Mouse (Mus musculus) c-Kit-positive CD71-negative TER-119-negative erythroid progenitor cells, embryonic 14.5 days (primary cell): ENCODE results near the gene Fgf4.
A peak's percentile ranks its signal among the peaks of the same experiment; 100 is the strongest.
"Not testable (repeated sequence)": the region's sequence is repeated elsewhere in the genome, so short reads cannot be mapped to it uniquely, and the experiment has no call there.

Experiments used
- DNase-seq: peaks from one replicate; pipeline ENCODE4 v3.0.0-alpha.2; 2013; ENCODE audit warnings: low read depth

Gene Fgf4

GRCm38 (mm10) chr7:144867161-144867560 is 20.0 kb downstream of the Fgf4 start:
- no peak for DNase-seq

GRCm38 (mm10) chr7:144867602-144868001 is 20.4 kb downstream of the Fgf4 start:
- no peak for DNase-seq

DNA sequence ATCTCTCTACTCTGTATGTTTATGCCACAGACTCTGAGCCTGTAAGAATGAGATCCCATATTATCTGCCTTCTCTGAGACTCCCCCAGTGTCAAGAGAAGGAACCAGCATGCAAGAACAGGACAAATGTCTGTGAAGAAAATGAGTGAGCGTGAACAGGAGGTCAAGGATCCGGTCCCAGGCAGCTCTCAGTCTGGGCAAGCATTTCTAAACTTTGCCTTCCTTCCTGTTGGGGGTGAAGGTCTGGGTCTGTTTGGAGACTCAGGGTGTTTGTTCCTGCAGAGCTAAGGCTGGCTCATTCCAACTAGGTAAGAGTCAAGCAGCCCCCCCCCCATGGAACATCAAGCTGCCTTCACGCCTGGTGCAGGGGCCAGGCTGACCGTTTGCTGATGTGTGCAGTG is 25.3 kb downstream of the Fgf4 start:
- DNase-seq = no peak

DNA sequence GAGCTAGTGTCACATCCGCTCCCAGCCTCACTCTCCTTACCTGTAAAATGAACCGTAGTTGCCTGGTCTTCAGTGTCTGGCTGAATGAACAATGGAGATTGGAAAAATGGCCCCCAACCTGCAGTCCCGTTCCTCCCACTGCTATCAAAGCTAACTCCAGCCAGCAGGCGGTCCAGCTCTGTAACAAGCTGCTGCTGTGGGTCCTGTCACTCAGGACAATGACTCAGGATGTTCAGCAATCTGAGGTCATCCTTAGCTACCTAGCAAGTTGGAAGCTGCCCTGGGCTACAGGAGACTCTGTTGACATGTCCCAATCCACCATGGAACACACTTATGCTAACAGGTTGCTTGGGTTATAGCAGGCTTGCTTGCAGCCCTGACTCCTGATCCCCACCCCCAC is 26.0 kb downstream of the Fgf4 start:
- DNase-seq = no peak

DNA sequence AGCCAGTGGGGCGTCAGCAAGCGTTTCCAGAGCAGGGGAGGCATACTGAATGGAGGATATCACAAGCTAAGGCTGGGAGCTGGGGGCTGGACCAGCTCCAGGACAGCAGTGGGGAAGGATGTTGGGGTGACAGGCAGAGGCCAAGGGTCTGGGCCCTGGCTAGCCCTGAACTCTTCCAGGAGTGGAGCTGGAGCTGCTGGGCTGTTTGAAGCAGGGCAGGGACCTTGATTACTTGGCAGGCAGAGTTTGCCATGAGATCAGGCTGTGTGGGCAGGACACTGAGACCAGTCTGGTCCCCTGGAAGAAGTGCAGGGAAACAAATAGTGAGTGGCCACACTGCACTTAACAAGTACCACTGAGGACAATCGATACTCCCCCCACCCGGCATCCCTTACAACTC is 27.1 kb downstream of the Fgf4 start:
- no peak for DNase-seq

DNA sequence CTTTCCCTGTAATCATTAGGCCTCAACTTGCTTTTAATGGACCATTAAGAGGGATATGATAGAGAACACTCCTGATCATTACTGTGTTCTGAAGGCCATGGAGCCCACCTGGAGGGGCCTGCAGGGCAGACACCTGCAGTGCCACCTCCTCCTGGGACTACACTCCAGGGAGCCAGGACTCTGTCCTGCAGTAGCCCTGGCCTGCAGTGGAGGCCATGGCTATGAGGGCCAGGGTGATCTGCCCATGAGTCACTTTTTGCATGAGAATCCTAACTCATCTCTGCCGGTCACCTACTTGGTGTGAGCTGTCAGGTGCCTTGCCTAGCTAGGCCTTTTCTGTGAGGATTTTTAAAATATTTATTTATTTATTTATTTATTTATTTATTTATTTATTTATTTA is 31.2 kb downstream of the Fgf4 start:
- no peak for DNase-seq

GRCm38 (mm10) chr7:144883106-144883505 is 35.9 kb downstream of the Fgf4 start:
- no peak for DNase-seq

- no peak for DNase-seq
Observed at GRCm38 (mm10) chr7:144887672-144888071, 40.5 kb downstream of the Fgf4 start.

- no peak for DNase-seq
Observed at GRCm38 (mm10) chr7:144888564-144889299, 41.6 kb downstream of the Fgf4 start.

DNA sequence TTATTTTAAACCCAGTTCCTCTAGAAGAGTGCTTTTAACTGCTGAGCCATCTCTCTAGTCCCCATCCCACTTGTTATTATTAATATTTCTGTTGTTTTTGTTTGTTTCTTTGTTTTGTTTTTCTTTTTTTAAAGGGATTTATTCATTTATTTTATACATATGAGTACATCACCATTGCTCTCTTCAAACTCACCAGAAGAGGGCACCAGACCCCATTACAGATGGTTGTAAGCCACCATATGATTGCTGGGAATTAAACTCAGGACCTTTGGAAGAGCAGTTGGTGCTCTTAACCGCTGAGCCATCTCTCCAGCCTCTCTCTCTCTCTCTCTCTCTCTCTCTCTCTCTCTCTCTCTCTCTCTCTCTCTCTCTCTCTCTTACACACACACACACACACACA is 43.5 kb downstream of the Fgf4 start:
- DNase-seq = not testable (repeated sequence)

GRCm38 (mm10) chr7:144891863-144892262 is 44.7 kb downstream of the Fgf4 start:
- no peak for DNase-seq

GRCm38 (mm10) chr7:144892322-144892721 is 45.2 kb downstream of the Fgf4 start:
- no peak for DNase-seq

DNA sequence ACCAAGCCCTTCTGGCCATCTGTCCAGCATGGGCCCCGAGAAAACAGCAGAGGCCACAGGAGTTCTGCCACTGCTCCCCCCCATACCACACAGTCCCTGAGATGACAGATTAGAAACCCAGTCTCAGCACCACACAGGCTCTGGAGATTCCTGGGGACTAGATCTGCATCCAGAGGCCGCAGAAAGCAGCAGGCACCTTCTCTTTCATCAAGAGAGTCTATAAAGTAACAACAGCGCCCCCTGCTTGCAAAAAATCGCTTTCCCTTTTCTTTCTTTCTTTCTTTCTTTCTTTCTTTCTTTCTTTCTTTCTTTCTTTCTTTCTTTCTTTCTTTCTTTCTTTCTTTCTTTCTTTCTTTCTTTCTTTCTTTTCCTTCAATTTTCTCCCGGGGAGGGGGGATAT is 47.0 kb downstream of the Fgf4 start:
- peak; percentile 29 for DNase-seq

DNA sequence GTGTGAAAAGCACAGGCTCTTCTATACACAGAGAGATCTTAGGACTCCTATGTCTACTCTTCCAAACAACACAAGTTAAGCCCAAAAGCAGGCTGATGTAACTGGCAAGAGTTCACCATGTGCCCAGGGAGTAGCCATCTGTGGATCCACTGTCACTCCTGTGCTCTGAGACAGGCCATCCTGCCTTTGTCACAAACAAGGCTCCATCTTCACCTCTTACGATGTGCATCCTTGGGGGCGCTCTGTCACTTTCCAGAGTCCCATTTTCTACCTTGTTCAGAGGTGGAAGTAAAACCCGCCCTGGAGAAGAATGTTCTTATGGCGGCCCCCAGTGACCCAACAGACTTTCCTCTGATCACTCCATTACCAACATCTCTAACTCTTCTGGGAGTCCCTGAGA is 47.5 kb downstream of the Fgf4 start:
- no peak for DNase-seq

DNA sequence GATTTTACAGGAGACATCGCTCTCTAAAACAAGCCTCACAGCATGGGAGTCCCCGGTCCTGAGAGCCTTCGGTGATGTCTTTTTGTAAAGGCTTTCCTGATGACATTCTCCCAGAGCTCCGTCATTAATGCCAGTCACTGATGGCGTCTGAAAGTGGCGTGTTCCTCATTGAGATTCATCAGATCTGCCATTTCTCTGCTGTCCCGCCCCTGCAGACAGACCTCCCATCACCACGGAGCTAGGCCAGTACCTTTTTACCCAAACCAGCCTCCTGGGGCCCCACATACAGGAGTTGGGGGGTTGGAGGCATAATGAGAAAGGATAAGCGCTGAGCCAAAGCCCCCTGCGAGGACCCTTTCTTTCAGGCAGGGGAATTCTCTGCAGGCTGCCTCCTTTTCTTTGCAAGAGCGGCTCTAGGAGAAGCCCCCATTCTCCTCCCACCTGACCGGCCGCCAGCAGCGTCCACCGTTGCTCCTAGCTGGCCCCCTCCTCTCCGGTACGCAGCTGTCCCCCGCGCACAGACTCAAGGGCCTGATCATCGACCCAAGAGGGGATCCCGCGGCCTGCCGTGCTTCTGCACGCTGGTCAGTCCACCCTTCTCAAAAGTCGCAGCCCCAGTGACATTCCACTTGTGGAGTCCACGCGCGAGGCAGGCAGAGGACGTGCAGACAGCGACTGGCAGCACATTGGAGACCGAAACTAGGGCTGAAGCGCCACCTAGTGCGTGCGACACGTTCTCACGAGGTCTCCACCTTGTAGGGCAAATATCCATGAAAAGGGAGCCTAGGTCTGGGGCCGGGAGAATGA is 48.3 kb downstream of the Fgf4 start:
- DNase-seq = peak; percentile 42

DNA sequence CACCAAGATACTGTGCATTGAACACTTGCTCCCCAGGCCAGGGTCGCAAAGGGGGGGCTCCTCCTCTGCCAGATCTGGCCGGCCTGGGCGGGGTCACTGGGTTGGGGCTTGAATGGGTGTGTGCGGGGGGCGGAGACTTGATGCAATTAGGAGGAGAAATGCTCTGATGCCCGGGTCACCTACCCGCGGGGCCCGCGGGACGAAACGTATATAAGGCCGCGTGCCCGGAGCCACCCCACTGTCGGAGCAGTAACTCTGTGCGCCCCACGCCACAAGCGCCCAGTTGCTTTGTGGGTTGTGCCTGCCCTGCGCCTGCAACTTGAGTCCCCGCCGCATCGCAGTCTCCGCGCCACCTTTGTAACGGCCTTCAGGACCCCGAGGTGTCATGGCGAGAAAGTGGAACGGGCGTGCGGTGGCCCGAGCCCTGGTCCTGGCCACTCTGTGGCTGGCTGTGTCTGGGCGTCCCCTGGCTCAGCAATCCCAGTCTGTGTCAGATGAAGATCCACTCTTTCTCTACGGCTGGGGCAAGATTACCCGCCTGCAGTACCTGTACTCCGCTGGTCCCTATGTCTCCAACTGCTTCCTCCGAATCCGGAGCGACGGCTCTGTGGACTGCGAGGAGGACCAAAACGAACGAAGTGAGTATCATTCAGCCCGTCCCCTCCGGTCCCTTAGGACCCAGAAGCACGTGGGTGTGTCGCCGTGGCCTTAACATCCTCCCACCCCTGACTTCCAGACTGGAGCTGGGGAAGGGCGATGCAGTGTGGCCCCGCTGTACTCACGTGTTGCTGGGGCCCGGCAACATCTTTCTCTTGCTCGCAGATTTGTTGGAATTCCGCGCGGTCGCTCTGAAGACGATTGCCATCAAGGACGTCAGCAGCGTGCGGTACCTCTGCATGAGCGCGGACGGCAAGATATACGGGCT is 49.4 kb downstream of the Fgf4 start, which contains the start of gene Fgf15:
TSS of gene Fgf15 (plus strand) at position 238 of the 925 bp plus-strand sequence.
- DNase-seq = no peak

- no peak for DNase-seq
Observed at GRCm38 (mm10) chr7:144898506-144898905, 51.3 kb downstream of the Fgf4 start.

DNA sequence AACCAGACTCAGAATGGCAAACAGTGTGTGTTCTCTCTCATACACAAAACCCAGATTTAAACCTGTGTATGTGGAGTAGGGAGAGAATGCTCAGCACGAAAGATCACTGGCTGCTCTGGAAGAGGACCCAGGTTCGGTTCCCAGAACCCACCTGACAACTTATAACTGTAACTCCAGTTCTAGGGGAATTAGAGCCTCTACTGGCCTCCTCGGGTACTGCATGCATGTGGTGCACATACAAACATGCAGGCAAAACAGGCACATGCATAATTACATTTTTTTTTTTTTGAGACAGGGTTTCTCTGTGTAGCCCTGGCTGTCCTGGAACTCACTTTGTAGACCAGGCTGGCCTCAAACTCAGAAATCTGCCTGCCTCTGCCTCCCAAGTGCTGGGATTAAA is 58.3 kb downstream of the Fgf4 start:
- not testable (repeated sequence) for DNase-seq

DNA sequence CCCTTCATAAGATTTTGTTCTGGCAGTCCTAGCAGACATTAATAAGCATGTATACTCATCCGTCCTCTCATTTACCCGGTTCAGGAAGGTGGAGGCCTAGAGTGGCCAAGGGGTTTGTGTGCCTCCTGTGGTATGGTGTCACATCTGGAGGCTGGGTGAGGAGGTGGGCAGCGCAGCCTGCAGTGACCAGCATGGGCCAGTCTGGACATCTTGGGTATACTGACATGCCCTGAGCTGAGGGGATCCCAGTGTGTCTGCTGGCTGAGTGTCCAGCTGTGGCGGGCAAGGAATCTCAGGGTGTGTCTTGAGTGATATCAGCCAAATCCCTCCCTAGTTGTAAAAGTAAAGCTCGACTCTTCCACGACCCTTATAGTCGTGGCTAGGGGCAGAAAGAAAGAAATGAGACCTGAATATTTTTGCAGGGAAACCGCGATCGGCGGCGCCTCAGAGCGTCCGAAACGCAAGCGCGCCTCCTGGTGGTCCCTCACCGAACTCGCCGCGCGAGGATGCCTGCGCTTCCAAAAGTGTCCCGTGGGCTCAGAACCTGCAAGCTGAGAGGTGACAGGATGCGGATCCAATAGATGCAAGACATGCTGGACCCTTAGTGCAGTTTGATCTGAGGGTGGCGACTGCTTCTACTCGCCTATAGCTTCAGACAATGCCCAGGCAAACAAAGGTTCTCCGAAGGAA is 59.7 kb downstream of the Fgf4 start:
- DNase-seq = peak; percentile 53

GRCm38 (mm10) chr7:144907793-144908192 is 60.6 kb downstream of the Fgf4 start:
- peak; percentile 38 for DNase-seq

- no peak for DNase-seq
Observed at GRCm38 (mm10) chr7:144908705-144909104, 61.5 kb downstream of the Fgf4 start.

GRCm38 (mm10) chr7:144911121-144911520 is 64.0 kb downstream of the Fgf4 start:
- DNase-seq = no peak
